Mouse (Mus musculus) kidney, adult 8-10 months (tissue): ENCODE results near the gene Dab1.
A peak's percentile ranks its signal among the peaks of the same experiment; 100 is the strongest.

Source experiments
- DNase-seq, 2 experiments: peaks; one replicate each; pipeline ENCODE4 v3.0.0; 2022

Gene Dab1

DNA sequence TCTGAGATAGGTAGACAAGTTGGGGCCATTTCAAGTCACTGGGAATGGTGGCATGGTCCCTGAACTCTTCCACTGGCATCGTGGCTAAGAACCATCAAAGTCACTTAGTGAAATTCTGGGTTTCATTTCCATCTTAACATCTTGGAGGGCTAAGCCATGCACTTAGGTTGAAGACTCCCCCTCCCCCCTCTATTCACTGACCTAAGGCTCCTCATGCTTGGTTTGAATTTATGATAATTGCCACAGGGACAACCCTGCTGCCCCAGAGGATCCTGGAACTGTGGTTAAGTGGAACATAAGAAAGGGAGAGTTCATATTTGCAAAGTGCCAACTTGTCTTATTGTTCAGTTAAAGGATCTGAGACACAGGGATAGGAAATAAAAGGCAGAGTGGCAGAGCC lies 375.2 kb downstream of the Dab1 start:
- no peak for DNase-seq

DNA sequence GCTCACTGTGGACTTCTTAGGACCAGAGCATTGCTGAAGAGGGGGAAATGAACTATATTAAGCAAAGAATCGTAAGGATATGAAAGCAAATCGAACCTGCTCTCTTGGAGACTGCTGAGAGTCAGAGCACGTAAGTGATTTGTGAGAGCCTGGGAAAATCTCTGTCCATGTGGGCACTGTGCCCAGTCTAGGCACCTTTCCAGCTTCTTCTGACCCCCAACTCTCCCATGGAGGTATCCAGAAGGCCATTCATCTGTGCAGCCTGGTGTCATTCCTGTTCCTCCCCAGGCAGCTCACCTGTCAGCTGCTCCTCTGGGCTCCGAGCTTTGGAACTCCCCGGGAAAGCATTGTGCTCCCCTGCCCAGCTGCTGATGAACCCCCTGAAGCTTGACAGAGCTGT lies 389.2 kb downstream of the Dab1 start:
- peak; percentile 58 to 78 for DNase-seq

DNA sequence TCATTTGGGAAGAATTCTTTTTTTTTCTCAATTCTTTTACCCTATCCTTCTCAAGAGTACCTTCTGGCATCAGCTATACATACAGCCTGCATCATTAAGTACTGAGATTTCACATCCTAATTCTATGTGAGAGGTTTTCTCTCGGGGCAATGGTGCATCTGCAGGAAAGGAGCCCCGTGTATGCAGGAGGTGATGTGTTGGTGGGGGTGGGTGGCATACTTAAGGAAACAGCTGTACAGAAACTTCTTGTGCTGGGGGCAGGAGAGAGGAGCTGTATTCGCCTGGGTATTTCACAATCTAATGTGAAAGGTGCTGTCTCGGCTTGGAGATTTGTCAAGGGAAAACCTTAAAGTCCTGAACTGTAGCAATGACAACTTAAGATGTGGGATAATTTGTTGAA lies 392.5 kb downstream of the Dab1 start:
- DNase-seq = no peak

DNA sequence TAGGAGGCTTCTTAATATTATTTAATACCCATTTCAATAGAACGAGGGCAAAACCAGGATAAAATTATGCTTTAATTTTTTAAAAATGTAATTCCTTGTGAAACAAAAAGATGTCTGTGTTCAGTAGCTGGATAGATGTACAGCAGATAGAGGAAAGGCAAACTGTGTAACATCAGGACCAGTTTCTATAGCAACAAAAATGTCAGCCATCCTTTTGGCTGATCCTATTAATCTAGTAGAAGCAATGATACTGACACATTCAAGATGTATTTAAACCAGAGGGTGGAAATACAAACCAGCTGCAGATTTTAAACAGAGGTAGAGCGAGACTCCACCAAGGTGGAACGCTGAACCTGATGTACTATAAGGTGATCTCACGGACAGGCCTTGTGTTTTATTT lies 393.0 kb downstream of the Dab1 start:
- DNase-seq = no peak

DNA sequence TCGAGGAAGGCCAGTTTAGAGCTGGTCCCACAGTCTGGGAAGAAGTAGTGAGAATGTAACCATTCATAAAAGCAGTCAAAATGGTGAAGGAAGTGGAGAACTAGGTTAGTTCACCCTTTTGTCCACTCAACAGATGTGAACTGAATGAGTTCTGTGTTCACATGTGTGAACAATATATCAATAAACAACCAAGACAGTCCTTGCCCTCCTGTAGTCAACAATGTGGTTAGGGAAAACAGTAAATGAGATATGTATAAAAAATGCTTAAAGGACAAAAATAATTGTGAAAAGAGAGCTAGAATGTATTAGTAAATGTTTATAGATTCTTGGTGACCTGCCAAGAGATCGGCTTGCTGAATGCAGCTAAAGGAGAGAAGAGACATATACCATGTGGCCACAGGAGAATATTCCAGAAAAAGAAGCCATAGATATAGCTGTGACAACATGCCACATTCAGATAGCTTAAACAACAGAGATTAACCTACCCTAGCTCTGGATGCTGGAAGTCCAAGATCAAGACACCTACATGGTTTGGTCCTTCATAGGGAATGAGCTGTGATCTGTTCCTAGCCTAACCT lies 406.0 kb downstream of the Dab1 start:
- no peak for DNase-seq

DNA sequence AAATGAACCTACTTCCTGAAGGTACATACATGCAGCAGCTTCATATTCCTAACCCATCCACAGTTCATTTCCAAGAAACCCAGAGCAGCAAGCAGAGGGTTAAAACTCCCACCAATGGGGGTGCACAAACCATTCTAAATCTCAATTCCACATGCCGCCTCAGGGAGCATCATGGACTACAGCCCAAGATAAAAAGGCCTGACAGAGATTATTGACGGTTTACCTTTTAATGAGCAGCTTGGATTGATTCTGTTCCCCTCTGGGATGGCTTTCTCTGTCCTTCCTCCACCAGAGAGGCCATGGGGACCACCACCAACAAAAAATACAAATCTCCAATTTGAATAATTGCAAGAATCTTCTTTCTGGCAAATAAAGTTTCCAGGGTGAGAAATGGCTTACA lies 407.7 kb downstream of the Dab1 start:
- DNase-seq = no peak

DNA sequence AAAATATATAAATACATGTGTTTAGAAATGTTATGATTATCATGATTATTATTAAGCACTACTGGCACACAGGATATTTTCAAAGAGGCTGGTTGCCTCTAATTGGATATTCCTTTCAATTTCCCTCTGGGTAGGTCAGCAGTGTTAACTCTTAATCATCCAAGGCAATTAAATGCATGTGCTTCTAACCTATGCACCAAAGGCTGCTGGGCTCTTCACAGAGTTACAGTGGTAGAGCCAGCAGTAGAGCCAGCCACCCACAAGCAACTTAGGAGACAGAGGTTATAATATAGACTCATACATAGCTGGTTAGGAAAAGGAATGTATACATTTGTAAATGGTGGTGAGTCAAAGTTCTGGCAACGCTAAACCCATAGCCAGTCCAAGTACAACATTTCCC lies 408.1 kb downstream of the Dab1 start:
- DNase-seq = no peak

DNA sequence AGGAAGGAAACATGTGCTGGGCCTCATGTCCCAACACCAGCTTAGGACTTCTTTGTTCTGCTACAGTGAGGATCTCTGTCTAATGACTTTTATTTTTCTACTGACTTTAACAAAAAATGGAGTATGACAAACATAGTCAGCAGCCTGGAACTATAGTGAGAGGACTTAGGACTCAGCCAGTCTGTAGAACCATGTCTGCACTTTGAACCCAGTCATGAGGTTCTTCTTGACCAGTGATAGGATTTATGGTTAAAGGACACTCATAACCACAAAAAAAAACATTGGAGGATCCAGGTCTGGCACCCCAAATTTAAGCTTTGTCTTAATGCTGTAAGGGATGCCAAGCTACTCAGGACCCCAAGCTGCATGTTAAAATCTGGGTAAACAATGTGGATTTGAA lies 416.9 kb downstream of the Dab1 start:
- peak; percentile 9 to 14 for DNase-seq

DNA sequence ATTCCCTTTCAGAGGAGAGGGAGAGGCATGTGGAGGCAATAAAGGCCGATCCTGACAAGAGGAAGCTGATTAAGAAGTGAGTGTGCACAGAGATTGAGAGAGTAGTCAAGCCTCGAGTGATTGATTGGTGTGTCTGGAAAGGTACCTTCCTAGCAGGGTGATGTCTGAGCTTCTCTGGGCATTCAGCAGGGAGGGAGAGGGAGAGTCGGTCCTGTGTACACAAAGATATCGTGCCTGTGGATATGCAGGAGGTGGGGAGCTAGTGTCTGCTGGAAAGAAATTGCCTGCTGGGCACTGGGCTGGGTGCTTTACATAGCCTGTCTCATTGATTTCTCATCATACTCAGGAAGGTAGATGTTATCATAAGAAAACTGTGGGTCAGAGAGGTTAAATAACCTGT lies 420.4 kb downstream of the Dab1 start:
- no peak for DNase-seq

DNA sequence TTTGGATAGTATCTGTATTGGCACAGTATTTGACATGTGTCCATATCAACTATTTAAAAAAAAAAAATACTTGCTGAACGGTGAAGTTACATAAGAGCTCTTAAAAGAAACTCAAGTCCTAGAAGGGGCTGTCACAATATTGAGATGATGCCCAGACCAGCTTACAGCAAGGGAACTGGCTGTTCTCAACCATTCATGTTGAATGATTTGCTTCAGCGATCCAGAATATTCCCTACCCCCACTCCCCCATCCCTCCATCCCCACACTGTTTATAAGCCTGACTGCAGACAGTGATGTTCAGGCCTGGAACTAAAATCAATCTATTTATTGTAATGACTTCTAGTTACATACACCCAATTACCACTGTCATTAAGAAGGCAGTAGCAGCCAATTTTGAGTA lies 424.3 kb downstream of the Dab1 start:
- DNase-seq = no peak

DNA sequence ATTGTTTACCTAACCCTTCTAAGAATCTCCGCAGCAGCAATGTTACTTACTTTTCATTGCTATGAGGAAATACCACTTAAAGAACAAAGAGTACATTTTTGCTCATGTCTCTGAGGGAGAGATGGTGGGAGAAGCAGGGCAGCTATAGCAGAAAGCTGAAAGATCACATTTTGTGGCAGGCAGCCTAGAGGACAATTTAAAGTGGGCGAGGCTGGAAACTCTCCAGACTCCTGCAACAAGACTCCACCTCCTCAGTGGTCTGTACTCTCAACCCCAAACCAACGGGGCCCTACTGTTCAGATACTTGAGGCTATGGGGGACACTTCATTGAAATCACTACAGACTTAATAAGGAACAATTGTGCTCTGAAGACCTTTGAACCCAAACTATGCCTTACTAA lies 425.5 kb downstream of the Dab1 start:
- DNase-seq = no peak

DNA sequence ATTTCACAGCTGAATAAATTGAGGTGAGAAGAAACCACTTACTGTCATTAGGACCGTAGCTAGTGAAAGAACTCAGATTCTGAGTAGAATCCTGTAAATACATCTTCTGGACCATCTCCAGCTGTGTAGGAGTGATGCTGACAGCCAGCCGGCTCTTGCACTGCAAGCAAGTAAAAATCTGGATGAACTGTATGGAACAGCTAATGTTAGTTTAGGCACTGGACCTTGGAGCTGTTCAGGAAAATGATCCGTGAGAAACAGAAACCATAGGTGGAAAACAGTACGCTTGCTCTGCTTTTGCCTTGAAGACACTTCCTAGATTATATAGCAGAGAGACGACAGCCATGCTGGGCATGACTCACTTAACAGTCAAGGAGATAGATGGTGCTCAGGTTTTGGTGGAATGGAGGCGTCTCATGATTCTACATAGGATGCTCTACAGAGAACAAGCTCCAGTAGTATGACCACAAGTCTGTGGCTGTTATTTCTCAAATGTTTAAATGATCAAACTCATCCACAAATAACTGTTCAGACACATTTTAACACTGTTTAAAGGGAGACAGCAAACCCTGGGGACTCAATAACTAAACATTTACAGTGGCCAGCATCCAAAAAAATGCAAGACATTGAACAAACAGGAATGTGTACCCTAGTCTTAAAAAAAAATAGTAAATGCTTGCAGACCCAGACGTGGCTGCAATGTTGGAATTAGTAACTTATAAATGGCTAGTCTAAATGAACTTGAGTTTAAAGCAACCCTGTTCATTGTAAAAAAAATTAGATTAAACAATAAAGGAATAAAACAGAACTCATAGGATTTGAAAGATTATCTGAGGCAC lies 429.0 kb downstream of the Dab1 start:
- DNase-seq = no peak

DNA sequence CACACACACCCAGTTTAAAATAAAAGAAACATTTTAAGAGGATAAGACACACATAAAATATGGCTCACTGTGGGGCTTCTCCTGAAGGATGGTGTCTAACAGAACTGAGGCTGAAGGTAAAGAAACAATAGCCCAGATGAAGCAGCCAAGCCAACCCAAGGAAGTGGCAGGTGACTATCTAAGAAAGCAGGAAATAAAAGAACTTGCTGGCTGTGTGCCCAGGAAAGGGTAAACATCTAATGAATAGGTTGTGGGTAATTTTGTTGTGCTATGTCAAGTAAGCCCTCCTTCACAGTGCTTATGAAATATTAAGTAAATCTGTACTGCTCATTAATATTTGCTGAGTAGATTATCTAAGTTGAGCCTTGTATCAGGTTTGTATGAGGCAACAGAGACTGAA lies 438.0 kb downstream of the Dab1 start:
- no peak for DNase-seq

DNA sequence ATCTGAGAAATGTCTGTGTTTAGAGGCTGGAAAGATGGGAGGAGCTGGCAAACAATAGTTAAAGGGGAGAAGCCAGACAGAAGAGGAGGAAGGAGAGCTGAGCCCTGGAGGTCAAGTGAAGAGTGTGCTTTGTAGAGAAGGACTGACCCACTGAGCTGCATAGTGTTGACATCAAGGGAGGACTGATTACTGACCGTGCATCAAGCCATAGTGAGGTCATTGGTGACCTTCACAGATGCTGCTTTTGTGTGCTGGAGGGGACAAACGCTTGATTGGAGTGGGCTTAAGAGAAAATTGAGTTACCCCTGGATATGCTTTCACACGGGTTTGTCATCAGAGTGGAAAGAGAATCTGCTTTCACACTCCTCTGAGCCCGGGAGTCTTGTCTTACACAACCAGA lies 440.4 kb downstream of the Dab1 start:
- DNase-seq = no peak

DNA sequence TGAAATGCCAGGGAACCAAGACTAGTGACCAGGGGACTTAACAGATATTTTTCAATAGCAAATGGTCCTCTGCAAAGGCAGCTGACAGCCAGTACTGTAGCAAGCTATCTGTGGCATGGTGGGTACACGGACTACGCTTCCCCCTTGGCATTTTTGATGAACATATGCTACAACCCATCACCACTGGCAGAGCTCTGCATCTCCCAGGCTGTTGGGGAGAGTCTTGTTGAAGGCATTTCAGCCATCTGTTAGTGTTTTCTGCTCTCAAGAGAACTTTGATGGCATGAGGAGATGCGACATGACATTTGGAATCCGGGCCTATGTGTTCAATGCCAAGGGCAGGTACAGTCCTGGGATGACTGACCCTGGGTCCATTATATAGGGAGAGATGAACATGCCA lies 443.2 kb downstream of the Dab1 start:
- DNase-seq = no peak

DNA sequence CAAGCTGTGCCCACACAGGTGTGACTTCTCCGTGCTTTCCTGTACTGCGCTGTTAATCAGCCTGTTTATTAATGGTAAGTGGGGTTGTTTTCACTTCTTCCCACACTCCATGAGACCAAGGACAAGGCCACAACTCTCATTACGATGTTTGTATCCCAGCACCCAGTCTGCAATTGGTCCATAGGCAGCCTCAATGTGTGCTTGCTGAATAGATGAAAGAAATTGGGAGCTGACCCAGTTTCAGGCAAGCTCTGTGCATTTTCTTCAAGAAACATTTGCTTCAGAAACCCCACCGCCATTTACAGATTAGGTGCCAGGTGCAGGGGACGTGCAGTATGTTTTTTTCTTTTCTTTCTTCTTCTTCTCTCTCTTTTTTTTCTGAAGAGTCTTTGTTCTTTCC lies 447.7 kb downstream of the Dab1 start:
- DNase-seq = no peak

DNA sequence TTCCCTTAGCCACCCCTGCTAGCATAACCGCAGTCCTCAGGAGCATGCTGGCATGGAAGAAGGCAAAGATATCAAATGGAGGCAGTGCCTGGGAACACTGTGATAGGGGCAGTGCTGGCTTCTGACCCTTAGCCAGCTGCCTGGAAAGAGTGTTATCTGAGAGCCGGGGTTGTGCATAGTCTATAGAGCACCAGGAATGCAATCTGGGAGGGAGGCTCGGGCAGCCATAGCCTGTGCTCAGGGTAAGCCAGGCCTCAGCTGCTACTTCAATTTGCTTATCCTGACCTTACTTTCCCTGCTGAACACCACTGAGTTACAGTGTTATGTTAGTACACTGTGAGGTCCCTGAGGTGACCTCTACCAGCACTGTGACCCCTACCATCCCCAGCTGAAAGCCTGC lies 448.6 kb downstream of the Dab1 start:
- peak; percentile 26 to 65 for DNase-seq

DNA sequence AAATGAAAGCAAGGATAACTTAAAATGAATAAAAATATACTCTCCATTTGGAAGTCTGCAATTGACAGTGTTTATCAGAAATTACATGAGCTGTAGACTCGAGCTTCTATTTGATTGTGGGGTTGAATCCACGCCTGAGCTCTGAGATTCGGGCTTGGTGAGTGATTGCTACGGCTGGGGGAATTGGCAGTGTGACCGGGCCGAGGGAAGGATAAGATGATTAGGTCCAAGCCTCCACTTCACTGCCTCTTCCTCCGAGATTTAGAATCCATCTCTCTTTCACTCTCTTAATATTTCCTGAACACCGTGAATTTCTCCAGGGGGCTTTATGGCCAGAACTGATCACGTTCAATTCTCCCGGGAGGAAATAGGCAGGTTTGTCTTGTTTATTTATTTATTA lies 452.1 kb downstream of the Dab1 start:
- DNase-seq = no peak

DNA sequence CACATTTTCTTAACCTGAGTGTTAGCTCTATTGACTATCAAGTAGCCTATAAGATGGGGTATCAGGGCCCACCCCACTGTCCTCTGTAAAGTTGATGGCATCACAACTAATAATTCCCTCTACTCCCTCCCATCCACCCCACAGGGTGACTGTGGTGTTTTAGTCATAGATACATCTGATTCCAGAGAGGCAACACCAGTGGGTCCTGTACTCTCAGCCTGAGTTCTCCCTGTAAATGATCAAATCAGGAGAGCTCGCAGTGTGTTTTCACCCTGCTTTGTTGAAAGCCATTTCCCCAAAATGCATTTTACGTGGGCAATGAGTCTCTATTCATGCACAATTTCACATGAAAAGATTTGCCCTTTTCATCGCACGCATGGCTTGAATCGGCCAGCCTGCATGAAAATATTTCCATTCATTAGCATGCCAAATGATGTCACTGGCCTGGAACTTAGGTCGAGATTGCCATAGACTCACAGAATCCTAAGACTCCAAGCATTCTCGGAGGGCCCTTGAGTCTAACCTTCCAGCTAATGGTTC lies 454.8 kb downstream of the Dab1 start:
- DNase-seq = peak; percentile 24 to 68

DNA sequence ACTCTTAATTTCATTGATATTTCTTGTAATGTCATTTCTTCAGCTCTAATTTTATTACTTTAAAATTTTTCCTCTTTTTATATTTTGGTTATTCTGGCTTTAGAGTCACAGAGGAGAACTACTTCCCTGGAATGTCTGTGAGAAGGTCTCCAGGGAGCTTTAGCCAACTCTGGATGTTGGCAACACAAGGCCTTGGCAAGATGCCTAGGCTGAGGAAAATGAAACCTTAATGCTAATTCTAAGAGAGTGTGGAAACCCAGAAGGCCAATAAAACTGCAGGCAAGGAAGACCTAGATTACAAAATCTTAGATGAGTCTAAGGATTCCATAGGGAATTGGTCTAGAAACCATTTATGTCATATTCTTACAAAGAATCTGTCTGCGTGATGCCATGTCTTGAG lies 458.6 kb downstream of the Dab1 start:
- DNase-seq = peak; percentile 45 to 58

DNA sequence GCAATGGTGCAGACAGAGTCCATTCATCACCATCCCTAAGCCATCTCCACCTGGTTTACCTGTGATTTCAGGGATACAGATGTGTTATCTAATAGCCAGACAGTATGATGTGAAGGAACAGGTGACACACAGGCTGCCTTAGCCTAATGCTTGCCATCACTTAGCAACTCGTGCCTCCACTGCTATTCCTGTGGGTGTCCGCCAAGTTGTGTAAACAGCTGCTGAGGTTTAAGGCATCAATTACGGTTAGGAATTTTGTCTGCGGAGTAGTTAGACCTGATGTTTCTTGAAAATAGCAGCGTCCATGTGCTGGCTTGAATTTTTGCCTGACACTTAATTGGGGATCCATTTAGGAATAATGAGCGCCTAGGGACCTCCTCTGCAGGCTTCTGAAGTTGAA lies 487.1 kb downstream of the Dab1 start:
- DNase-seq = no peak

DNA sequence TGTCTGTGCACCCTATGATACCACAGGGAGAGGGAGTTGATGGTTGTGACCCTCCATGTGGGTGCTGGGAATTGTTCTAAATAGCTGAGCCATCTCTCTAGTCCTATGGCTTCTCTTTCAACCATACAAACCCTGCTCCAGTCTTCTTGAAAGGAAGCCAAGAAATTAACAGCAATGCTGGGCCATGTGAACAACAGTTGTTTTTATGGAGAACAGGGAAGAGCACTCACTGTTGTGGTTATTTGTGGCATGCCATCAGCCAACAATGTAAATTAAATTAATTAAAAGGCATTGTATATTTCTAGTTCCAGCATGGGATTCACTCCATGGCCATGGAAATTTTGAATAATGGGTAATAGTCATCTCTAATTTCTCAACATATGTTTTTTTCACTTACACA lies 492.5 kb downstream of the Dab1 start:
- no peak for DNase-seq

DNA sequence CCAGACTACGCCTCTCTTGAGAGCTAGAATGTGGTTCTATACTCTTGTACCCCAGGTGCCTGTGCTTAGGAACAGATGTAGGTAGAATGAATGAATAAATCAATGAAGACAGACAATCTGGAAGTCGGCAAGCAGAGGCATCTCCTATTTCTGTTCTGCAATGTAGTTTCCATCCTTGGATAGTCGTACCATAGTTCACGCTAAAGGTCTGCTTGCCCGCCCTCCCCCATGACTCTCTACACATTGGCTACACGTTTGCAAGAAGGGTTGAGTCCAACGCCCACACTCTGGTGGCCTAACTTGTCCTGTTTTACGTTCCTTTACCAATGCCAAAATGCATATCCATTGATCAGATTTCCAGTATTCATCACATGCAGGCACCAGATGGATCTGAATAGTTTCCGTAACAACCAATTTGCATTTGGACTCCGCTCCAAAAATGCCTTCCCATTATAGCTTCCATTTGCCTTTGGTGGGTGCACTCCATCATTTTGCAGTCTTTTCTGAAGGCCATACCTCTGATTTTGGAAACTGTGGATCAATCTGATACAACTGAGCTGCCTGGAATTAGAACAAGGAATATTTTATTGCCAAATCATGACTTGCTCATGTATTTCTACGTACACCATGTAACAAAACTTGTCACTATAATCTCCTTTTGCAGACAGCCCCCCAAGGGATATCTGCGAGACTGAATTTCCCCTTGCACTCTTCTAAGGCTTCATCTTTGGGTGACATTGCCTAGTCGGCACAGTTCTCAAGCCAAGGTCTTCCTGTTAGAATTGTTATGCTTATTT lies 494.2 kb downstream of the Dab1 start:
- no peak for DNase-seq

DNA sequence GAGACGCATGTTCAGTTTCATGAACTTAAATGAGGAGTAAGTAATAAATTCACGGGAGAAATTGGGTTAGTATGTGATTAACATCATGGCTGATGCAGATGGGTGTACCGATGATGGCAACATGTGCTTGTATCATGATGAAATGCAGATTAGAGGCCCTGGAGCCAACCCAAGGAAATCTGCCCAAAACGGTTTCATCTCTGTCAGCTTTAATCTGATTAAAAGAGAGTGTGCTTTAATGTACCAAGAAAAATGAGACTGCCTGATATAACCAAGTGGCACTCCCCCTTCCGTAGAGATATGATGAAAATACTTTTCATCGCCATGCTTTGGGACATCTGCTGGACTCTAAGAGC lies 494.8 kb downstream of the Dab1 start:
- no peak for DNase-seq
